Mouse (Mus musculus) myocyte (in vitro differentiated cells): ENCODE results near the gene Slc4a3.

Source experiments
- CEBPB ChIP-seq: IDR thresholded peaks from 2 replicates; pipeline ENCODE4 v1.6.1; 2011; ENCODE audit warnings: mild to moderate bottlenecking, moderate library complexity; ENCODE audit not compliant: poor library complexity, insufficient read depth, severe bottlenecking
- E2F4 ChIP-seq: IDR thresholded peaks from one replicate; pipeline ENCODE4 v1.6.1; 2011; ENCODE audit warnings: mild to moderate bottlenecking, control low read depth, moderate library complexity; ENCODE audit not compliant: insufficient read depth
- MAX ChIP-seq: IDR thresholded peaks from one replicate; pipeline ENCODE4 v1.6.1; 2011; ENCODE audit warnings: low read depth, mild to moderate bottlenecking, control low read depth
- POLR2A ChIP-seq: IDR thresholded peaks from one replicate; pipeline ENCODE4 v1.6.1; 2011; ENCODE audit warnings: low read depth, mild to moderate bottlenecking, control low read depth, moderate library complexity; ENCODE audit not compliant: insufficient read length
- POLR2AphosphoS2 ChIP-seq: IDR thresholded peaks from one replicate; pipeline ENCODE4 v1.6.1; 2011; ENCODE audit warnings: low read depth, control low read depth; ENCODE audit not compliant: insufficient read length
- REST ChIP-seq: IDR thresholded peaks from one replicate; pipeline ENCODE4 v1.6.1; 2011; ENCODE audit warnings: mild to moderate bottlenecking, control low read depth, moderate library complexity; ENCODE audit not compliant: insufficient read depth, insufficient read length
- TCF12 ChIP-seq: IDR thresholded peaks from one replicate; pipeline ENCODE4 v1.6.1; 2011; ENCODE audit warnings: mild to moderate bottlenecking, control low read depth; ENCODE audit not compliant: poor library complexity, insufficient read depth, severe bottlenecking
- TCF3 ChIP-seq: IDR thresholded peaks from one replicate; pipeline ENCODE4 v1.6.1; 2011; ENCODE audit warnings: low read depth, control low read depth; ENCODE audit not compliant: insufficient read length
- USF1 ChIP-seq: IDR thresholded peaks from one replicate; pipeline ENCODE4 v1.6.1; 2011; ENCODE audit warnings: low read depth, mild to moderate bottlenecking, control low read depth, moderate library complexity

DNA sequence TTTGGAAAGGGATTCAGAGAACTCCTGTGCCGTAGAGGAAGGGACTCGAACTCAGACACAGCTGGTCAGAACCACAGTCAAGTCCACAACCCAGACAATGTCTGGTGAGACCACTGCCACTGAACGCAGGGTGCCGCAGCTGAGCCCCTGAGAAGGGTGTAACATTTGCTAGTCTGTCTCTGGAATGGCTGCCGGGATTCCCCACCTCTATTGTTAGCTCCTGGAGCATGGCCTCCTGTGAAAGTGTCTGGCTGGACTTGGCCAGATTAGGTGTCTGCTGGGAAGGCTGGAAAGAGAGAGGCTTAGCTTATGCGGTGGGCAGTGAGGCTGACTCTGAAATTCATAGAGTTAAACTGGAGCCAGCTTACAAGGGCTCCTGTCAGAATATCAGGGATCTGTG, 24.3 kb downstream of the Slc4a3 start:
- TF ChIP-seq POLR2A (no peak), E2F4 (no peak), MAX (no peak), TCF12 (no peak), REST (no peak), POLR2AphosphoS2 (no peak), TCF3 (no peak), USF1 (no peak), CEBPB (no peak)
